In genomic region chrX:134308275-134308634, GRCm38 (mm10) we compare ENCODE assay signal across 8 mouse cellular contexts. TPM values are rescaled to one million over a fixed set of nuclear protein-coding genes. Genes with fewer than 3 reads are reported as not detected.
DNase-seq lines count a peak whose midpoint lies in the region; ATAC-seq and TF ChIP-seq lines count a peak whose summit lies in the region.

No protein-coding gene starts in this region.

- peak overlapping the region; percentile 49 for H3K9ac ChIP-seq in neural tube, embryonic 11.5 days (ENCODE audit: low read length)
- H3K9ac ChIP-seq in embryonic facial prominence, embryonic 14.5 days (ENCODE audit: low read depth, low read length) = peak overlapping the region; percentile 70
- peak overlapping the region; percentile 56 for H3K9ac ChIP-seq in limb, embryonic 12.5 days (replicated peaks)

- H3K4me2 ChIP-seq in neural tube, embryonic 11.5 days (ENCODE audit: low read depth) = peak overlapping the region; percentile 42
- peak overlapping the region; percentile 50 for H3K4me2 ChIP-seq in embryonic facial prominence, embryonic 14.5 days (ENCODE audit: low read depth, low read length)
- peak overlapping the region; percentile 53 for H3K4me2 ChIP-seq in limb, embryonic 12.5 days

- no peak overlapping the region for H3K27ac ChIP-seq in neural tube, embryonic 11.5 days (ENCODE audit: low read depth, low read length)
- H3K27ac ChIP-seq in embryonic facial prominence, embryonic 14.5 days (replicated peaks; ENCODE audit: low read depth, low read length) = no peak overlapping the region
- H3K27ac ChIP-seq in limb, embryonic 12.5 days = 0 out of 2 replicates have a peak overlapping the region, but pooled peaks have one; percentile 4
- no peak overlapping the region for H3K27ac ChIP-seq in small intestine, adult 2 months (ENCODE audit: insufficient read depth, low read depth, low read length)

- 22% methylated on average over 9 of the region's 9 CpGs for WGBS in neural tube, embryonic 11.5 days
- WGBS in embryonic facial prominence, embryonic 14.5 days = 17% methylated on average over 8 of the region's 9 CpGs
- 19% methylated on average over 9 of the region's 9 CpGs for WGBS in limb, embryonic 12.5 days
- WGBS in small intestine, adult 2 months = 16% methylated on average over 9 of the region's 9 CpGs

- no peaks in the 10 kb centered on the region for H3K27me3 ChIP-seq in neural tube, embryonic 11.5 days (ENCODE audit: control insufficient read depth, insufficient read depth, low read length)
- no peaks in the 10 kb centered on the region; the same call in 1 of the 2 replicates for H3K27me3 ChIP-seq in embryonic facial prominence, embryonic 14.5 days (replicated peaks; ENCODE audit: control insufficient read depth, insufficient read depth, low read length)
- H3K27me3 ChIP-seq in limb, embryonic 12.5 days = peaks cover 10% of the 10 kb centered on the region; the same call in 1 of the 2 replicates
- no peaks in the 10 kb centered on the region for H3K27me3 ChIP-seq in small intestine, adult 2 months (ENCODE audit: control insufficient read depth, insufficient read depth, low read length)

- peak overlapping the region; percentile 37 for H3K4me3 ChIP-seq in neural tube, embryonic 11.5 days (ENCODE audit: low read depth, low read length)
- H3K4me3 ChIP-seq in embryonic facial prominence, embryonic 14.5 days (ENCODE audit: low read depth, low read length) = peak overlapping the region; percentile 43
- H3K4me3 ChIP-seq in limb, embryonic 12.5 days (replicated peaks) = peak overlapping the region; percentile 43
- peak overlapping the region; percentile 63 for H3K4me3 ChIP-seq in small intestine, adult 2 months (ENCODE audit: low read depth, low read length)

- H3K9me3 ChIP-seq in neural tube, embryonic 11.5 days (ENCODE audit: control insufficient read depth, low read length) = no peaks in the 10 kb centered on the region
- H3K9me3 ChIP-seq in embryonic facial prominence, embryonic 14.5 days (ENCODE audit: control insufficient read depth, low read length) = no peaks in the 10 kb centered on the region
- H3K9me3 ChIP-seq in limb, embryonic 12.5 days = no peaks in the 10 kb centered on the region

- ATAC-seq in neural tube, embryonic 11.5 days (ENCODE audit: insufficient read depth, low FRiP score, low TSS enrichment) = peak; percentile 49; the same call in 1 of the 2 replicates
- ATAC-seq in embryonic facial prominence, embryonic 14.5 days (ENCODE audit: low read depth) = peak; percentile 81
- ATAC-seq in limb, embryonic 12.5 days (ENCODE audit: insufficient number of reproducible peaks, insufficient read depth, low FRiP score, low TSS enrichment, low read depth) = peak; percentile 63; the same call in 1 of the 2 replicates

- TF ChIP-seq POLR2A in small intestine, adult 2 months (IDR thresholded peaks at IDR 0.05; ENCODE audit: low read depth, low read length) = no peak

- no peak for TF ChIP-seq CTCF in small intestine, adult 2 months (IDR thresholded peaks at IDR 0.05; ENCODE audit: extremely low read depth, insufficient read length, insufficient replicate concordance, low read depth, low read length)

- no peak for DNase-seq in neural tube, embryonic 11.5 days (ENCODE audit: low spot score)
- DNase-seq in neural tube, embryonic 10.5 days (ENCODE audit: extremely low spot score, low spot score) = no peak
- DNase-seq in embryonic facial prominence, embryonic 14.5 days (ENCODE audit: low spot score) = peak; percentile 41
- DNase-seq in urinary bladder, adult 2 months (ENCODE audit: low spot score) = no peak
- no peak for DNase-seq in urinary bladder, postnatal 10 days (ENCODE audit: low spot score)
- DNase-seq in left cerebral cortex, adult 9 months (ENCODE audit: low spot score in 2 of 2) = no peak

- no peaks in the 10 kb centered on the region for H3K36me3 ChIP-seq in neural tube, embryonic 11.5 days (ENCODE audit: control insufficient read depth, insufficient read depth, low read length)
- H3K36me3 ChIP-seq in embryonic facial prominence, embryonic 14.5 days (ENCODE audit: control insufficient read depth, insufficient read depth, low read length) = no peaks in the 10 kb centered on the region
- H3K36me3 ChIP-seq in limb, embryonic 12.5 days = peaks cover 5% of the 10 kb centered on the region; the same call in 1 of the 2 replicates
- no peaks in the 10 kb centered on the region for H3K36me3 ChIP-seq in small intestine, adult 2 months (ENCODE audit: control insufficient read depth, insufficient read depth, low read length)

- H3K4me1 ChIP-seq in neural tube, embryonic 11.5 days (ENCODE audit: control insufficient read depth, insufficient read depth, low read length) = no peaks in the 10 kb centered on the region
- H3K4me1 ChIP-seq in embryonic facial prominence, embryonic 14.5 days (ENCODE audit: control insufficient read depth, insufficient read depth, low read length) = no peaks in the 10 kb centered on the region
- H3K4me1 ChIP-seq in limb, embryonic 12.5 days (replicated peaks) = no peaks in the 10 kb centered on the region
- H3K4me1 ChIP-seq in small intestine, adult 2 months (ENCODE audit: control insufficient read depth, insufficient read depth, insufficient read length, low read length) = no peaks in the 10 kb centered on the region

RNA-seq across cellular contexts. Expression of gene Cenpi, which starts 0.4 kb away (rescaled TPM):
- polyA plus RNA-seq in neural tube, embryonic 11.5 days (2014; fragmentation: Nextera tagmentation; extraction: Ambion mirVana) = 24.2 and 28.5 TPM in 2 replicates
- polyA plus RNA-seq in embryonic facial prominence, embryonic 14.5 days (2014; fragmentation: Nextera tagmentation; extraction: Ambion mirVana) = 27.1 and 30.4 TPM in 2 replicates
- polyA plus RNA-seq in limb, embryonic 12.5 days (2016; fragmentation: Nextera tagmentation; extraction: Ambion mirVana) = 29.7 and 33.5 TPM in 2 replicates
- 0.29 and 0.94 TPM in 2 replicates for polyA plus RNA-seq in small intestine, adult 2 months (2012; rRNA removed)
- polyA plus RNA-seq in urinary bladder, adult 2 months (2012; rRNA removed) = 0.87 and 0.93 TPM in 2 replicates

RNA-seq across cellular contexts. Expression of gene Tmem35a, which starts 13.2 kb away (rescaled TPM):
- polyA plus RNA-seq in neural tube, embryonic 11.5 days (2014; fragmentation: Nextera tagmentation; extraction: Ambion mirVana) = 20.4 and 24.0 TPM in 2 replicates
- polyA plus RNA-seq in embryonic facial prominence, embryonic 14.5 days (2014; fragmentation: Nextera tagmentation; extraction: Ambion mirVana) = 8.6 and 9.0 TPM in 2 replicates
- 10.6 and 10.8 TPM in 2 replicates for polyA plus RNA-seq in limb, embryonic 12.5 days (2016; fragmentation: Nextera tagmentation; extraction: Ambion mirVana)
- polyA plus RNA-seq in small intestine, adult 2 months (2012; rRNA removed) = 0.11 and 0.37 TPM in 2 replicates
- polyA plus RNA-seq in urinary bladder, adult 2 months (2012; rRNA removed) = 0.61 and 0.83 TPM in 2 replicates

RNA-seq across cellular contexts. Expression of gene Trmt2b, which starts 31.5 kb away (rescaled TPM):
- polyA plus RNA-seq in neural tube, embryonic 11.5 days (2014; fragmentation: Nextera tagmentation; extraction: Ambion mirVana) = 6.6 and 7.9 TPM in 2 replicates
- polyA plus RNA-seq in embryonic facial prominence, embryonic 14.5 days (2014; fragmentation: Nextera tagmentation; extraction: Ambion mirVana) = 18.9 and 19.0 TPM in 2 replicates
- 10.5 and 11.2 TPM in 2 replicates for polyA plus RNA-seq in limb, embryonic 12.5 days (2016; fragmentation: Nextera tagmentation; extraction: Ambion mirVana)
- polyA plus RNA-seq in small intestine, adult 2 months (2012; rRNA removed) = 2.6 and 4.4 TPM in 2 replicates
- 23.1 and 24.3 TPM in 2 replicates for polyA plus RNA-seq in urinary bladder, adult 2 months (2012; rRNA removed)

Comparison
In these comparisons a context has a peak if more than half of its experiments do, and no peak if none do; other contexts are left out.
1. RNA of gene Cenpi, which starts 0.4 kb away (polyA plus RNA-seq): 29.7 to 33.5 TPM in limb, embryonic 12.5 days, 24.2 to 28.5 TPM in neural tube, embryonic 11.5 days and 27.1 to 30.4 TPM in embryonic facial prominence, embryonic 14.5 days; 0.87 to 0.93 TPM in urinary bladder, adult 2 months and 0.29 to 0.94 TPM in small intestine, adult 2 months; every median in the first group is over 10 times any median in the second.
2. Peak in every context shown above with its lines, with median percentiles within 50 percentile points of each other: ATAC-seq, H3K4me2 ChIP-seq, H3K4me3 ChIP-seq and H3K9ac ChIP-seq.